Mouse (Mus musculus) brain, embryonic 14.5 days (tissue): Measurements from ENCODE around the gene Vps52.

Source experiments
- CTCF ChIP-seq: fragments of 200-500 bp; IDR thresholded peaks from 2 replicates; pipeline ENCODE4 v1.5.1; 2012; ENCODE audit warnings: inconsistent platforms, mild to moderate bottlenecking, moderate library complexity, borderline replicate concordance; ENCODE audit not compliant: insufficient read depth, insufficient read length; ENCODE audit errors: extremely low read depth
- POLR2A ChIP-seq: fragments of 200-500 bp; IDR thresholded peaks from 2 replicates; pipeline ENCODE4 v1.6.1; 2012; ENCODE audit warnings: mild to moderate bottlenecking, inconsistent platforms, borderline replicate concordance; ENCODE audit not compliant: poor library complexity, insufficient read depth, insufficient read length, severe bottlenecking; ENCODE audit errors: extremely low read depth

DNA sequence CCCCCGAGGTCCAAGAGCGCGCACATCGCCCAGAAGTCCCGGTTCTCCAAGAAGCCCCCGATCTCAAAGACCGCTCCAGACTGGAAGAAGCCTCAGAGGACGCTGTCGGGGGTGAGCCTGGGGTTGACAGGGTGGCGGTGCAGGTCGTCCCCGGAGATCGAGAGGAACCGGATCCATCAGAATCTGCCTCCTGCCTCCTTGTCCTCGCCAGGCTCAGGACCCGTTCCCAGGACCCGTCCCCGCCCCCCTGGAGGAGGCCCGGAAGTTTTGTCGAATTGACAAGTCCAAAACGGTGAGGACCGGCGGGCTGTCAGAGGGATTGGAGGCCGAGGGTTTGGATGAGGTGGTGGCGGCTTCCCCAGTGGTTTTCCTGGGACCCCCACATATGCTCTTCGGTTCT lies 14.6 kb upstream of the Vps52 start:
- TF ChIP-seq CTCF, result no peak
- no peak for TF ChIP-seq POLR2A
